Mouse (Mus musculus): ENCODE measurements around the gene Olfr676.
A peak's percentile ranks its signal among the peaks of the same experiment; 100 is the strongest.

The Olfr676 gene

GRCm38 (mm10) chr7:105032398-105032797 lies at the start of gene Olfr676:
Gene Olfr676, plus strand, starts transcription at chr7:105032698.
- DNase-seq (ENCODE audit: low read depth, low spot score) = no peak

DNA sequence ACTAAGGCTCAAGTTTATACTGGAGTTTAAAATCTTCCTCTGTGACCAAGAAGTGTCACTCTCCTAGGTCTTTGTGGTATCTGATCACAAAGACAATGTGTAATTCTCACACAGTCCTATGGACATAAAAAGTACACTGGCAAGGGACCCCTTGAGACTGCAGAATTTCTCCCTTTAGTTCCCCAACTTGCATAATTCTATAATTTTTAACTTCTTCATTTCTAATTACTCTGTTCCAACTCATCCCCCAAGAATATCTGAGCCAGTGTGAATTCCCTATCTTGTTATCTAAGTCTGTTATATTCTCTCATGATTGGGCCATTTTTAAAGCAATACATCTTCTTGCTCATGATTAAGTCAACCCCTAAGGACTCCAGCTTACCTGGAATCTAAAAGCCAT lies 30.6 kb upstream of the Olfr676 start, which contains the start of gene Olfr672:
Gene Olfr672 (minus strand): TSS at position 101 of the 400 bp plus-strand sequence.
- no peak for DNase-seq (ENCODE audit: low read depth, low spot score)

GRCm38 (mm10) chr7:105022530-105022929 lies 10.0 kb upstream of the Olfr676 start:
- DNase-seq (ENCODE audit: low read depth, low spot score) = peak; percentile 7

GRCm38 (mm10) chr7:105028360-105028759 lies 4.1 kb upstream of the Olfr676 start, which contains the start of gene Olfr675:
Gene Olfr675, minus strand, starts transcription at chr7:105028460.
- DNase-seq (ENCODE audit: low read depth, low spot score) = no peak

DNA sequence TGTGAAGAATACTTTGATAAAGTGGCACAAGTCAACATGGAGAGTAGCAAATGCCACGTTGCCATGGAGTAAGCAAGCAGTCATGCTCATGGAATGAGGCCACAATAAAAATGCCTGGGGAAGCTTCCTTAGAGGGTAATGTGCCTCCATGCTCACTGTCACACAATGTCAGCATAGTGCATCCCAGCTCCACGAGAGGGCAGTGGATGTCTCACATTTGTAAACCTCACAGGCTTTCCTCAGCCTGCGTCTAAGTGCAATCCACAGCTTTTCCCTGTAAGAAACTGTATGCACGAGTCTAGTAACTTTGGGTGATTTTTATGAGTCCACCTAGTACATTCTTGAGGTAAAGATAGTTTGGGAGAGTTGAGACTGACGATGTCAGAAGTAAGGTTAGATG lies 1.3 kb downstream of the Olfr676 start:
- peak; percentile 3 for DNase-seq (ENCODE audit: low read depth, low spot score)

GRCm38 (mm10) chr7:105058951-105059350 lies 26.5 kb downstream of the Olfr676 start:
- DNase-seq (ENCODE audit: low read depth, low spot score) = peak; percentile 3

- DNase-seq (ENCODE audit: low read depth, low spot score) = no peak
Measured at GRCm38 (mm10) chr7:105064175-105064574, 31.7 kb downstream of the Olfr676 start, which contains the start of gene Olfr678. Gene Olfr678, plus strand, starts transcription at chr7:105064475.

DNA sequence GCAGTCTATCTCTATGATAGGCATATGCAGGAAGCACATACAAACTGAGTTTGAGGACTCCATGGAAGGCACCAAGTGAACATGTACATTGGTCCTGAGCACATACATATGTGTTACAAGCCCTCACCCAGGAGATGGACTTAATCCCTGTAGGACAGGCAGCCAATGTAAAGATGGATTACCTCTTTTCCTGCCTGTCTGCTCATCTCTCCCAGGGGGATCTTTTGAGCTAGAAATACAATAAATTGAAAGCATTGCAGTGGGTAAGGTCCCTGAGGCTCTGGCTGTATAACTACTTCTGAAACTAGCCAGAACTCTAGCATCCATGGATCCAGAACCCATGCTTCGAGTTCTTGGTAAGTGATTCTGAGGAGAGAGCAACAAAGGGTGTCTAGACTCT lies 48.4 kb downstream of the Olfr676 start, which contains the start of gene Olfr679:
Gene Olfr679 (plus strand): TSS at position 301 of the 400 bp plus-strand sequence.
- no peak for DNase-seq (ENCODE audit: low read depth, low spot score)
